Mouse (Mus musculus) midbrain, postnatal 0 days (tissue): ENCODE results near the gene Paqr6. TPM values are rescaled to one million over a fixed set of nuclear protein-coding genes. Genes with fewer than 3 reads are reported as not detected.
A peak's percentile ranks its signal among the peaks of the same experiment; 100 is the strongest.

Experiments used
- ATAC-seq: fragments of 200-750 bp; cut with Nextera tagmentation; 2 replicates; pipeline ENCODE4 v1.8.0; 2017; ENCODE audit warnings: moderate number of reproducible peaks, mild to moderate bottlenecking, moderate TSS enrichment, moderate library complexity; ENCODE audit not compliant: low FRiP score
- DNase-seq: peaks from one replicate; pipeline ENCODE4 v3.0.0-alpha.2; 2015; ENCODE audit warnings: low spot score
- H3K27ac ChIP-seq: fragments of 300-500 bp; sonication (generic); 2 replicates; pipeline ENCODE4 v1.5.1; 2014; ENCODE audit warnings: low read depth, mild to moderate bottlenecking, low read length, mixed read lengths
- H3K27me3 ChIP-seq: fragments of 300-500 bp; sonication (generic); 2 replicates; pipeline ENCODE4 v1.6.1; 2014; ENCODE audit warnings: low read length, control low read depth, mixed read lengths; ENCODE audit not compliant: insufficient read depth
- H3K36me3 ChIP-seq: fragments of 300-500 bp; sonication (generic); 2 replicates; pipeline ENCODE4 v1.6.1; 2014; ENCODE audit warnings: low read length, control low read depth, mixed read lengths; ENCODE audit not compliant: insufficient read depth
- H3K4me1 ChIP-seq: fragments of 300-500 bp; sonication (generic); 2 replicates; pipeline ENCODE4 v1.6.1; 2014; ENCODE audit warnings: mild to moderate bottlenecking, control low read depth, antibody characterized with exemption, low read length, mixed read lengths; ENCODE audit not compliant: insufficient read depth
- H3K4me2 ChIP-seq: fragments of 300-500 bp; sonication (generic); 2 replicates; pipeline ENCODE4 v1.6.1; 2014; ENCODE audit warnings: low read depth, mild to moderate bottlenecking, low read length, mixed read lengths; ENCODE audit not compliant: poor library complexity, severe bottlenecking
- H3K4me3 ChIP-seq: fragments of 300-500 bp; sonication (generic); 2 replicates; pipeline ENCODE4 v1.5.1; 2014; ENCODE audit warnings: low read depth, mild to moderate bottlenecking, low read length, moderate library complexity
- H3K9ac ChIP-seq: fragments of 300-500 bp; sonication (generic); replicated peaks from 2 replicates; pipeline ENCODE4 v1.6.1; 2014; ENCODE audit warnings: mild to moderate bottlenecking, low read length, moderate library complexity, mixed read lengths; ENCODE audit not compliant: poor library complexity, severe bottlenecking
- H3K9me3 ChIP-seq: fragments of 300-500 bp; sonication (generic); 2 replicates; pipeline ENCODE4 v1.6.1; 2016; ENCODE audit warnings: low read length, control low read depth
- CTCF ChIP-seq: IDR thresholded peaks from 2 replicates; pipeline ENCODE4 v1.5.1; 2016; ENCODE audit warnings: antibody characterized with exemption, mild to moderate bottlenecking
- WGBS: fragments of 180-500 bp; shearing (Covaris S2); extraction: QIAGEN DNeasy Blood & Tissue Kit; methylation state at CpG from one replicate; pipeline ENCODE4 v1.1.7; 2014; 5-methylcytosine and 5-hydroxymethylcytosine counted together
- polyA plus RNA-seq: library from polyadenylated mRNA; unstranded; fragments of >200 nt; fragmentation: Nextera tagmentation; extraction: Ambion mirVana; gene quantifications from 2 replicates; pipeline ENCODE4 v1.2.1, GENCODE M21; 2015
- total RNA-seq: library from RNA; depleted of rRNA; stranded (reverse); fragments of >200 nt; gene quantifications from 2 replicates; pipeline ENCODE4 v1.2.3, GENCODE M21; 2014

The Paqr6 gene
- total and polyA plus RNA-seq, 2 experiments from 2014 or later = 6.6 to 13.5 TPM

DNA sequence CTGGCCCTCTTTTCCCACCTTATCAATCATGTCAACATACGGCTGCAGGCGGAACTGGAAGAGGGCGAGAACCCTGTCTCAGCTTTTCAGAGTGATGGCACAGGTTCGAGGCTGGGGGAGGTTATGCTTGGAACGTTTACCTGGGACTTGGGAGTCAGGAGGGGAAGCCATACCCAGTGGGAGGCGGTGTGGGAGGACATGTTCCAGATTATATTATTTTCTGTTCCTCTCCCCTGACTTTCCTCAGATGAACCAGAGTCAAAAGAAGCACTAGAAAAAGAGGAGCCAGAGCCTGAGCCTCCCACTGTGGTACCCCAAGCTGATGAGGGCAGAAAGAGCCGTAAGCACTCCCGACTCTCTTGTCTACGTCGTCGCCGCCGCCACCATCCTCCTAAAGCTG lies 13.7 kb upstream of the Paqr6 start:
- Histone ChIP-seq H3K9ac (no peak overlapping the region), H3K27me3 (no peaks in the 10 kb centered on the region), H3K4me3 (no peak overlapping the region), H3K27ac (no peak overlapping the region), H3K36me3 (peaks cover 93% of the 10 kb centered on the region), H3K9me3 (no peaks in the 10 kb centered on the region), H3K4me2 (no peak overlapping the region), H3K4me1 (no peaks in the 10 kb centered on the region)
- TF ChIP-seq CTCF = no peak
- WGBS = 95% methylated on average over 13 of the region's 13 CpGs
- ATAC-seq (no peak), DNase-seq (no peak)

DNA sequence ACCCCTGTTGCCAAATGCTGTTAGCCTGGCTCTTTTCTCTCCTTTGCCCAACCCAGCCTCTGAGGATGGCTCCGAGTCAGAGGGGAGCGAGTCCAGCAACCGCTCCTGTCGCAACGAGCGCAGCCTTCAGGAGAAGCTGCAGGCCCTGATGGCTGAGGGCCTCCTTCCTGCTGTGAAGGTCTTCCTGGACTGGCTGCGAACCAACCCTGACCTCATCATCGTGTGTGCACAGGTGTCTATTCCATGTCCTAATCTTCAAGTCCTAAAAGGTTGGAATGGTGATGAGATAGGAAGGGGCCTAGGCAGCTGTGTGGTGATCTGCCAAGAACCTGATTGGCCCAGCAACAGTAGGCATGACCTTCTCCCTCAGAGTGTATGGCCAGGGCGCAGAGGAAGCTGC lies 11.5 kb upstream of the Paqr6 start:
- no peak for DNase-seq
- Histone ChIP-seq H3K9ac (no peak overlapping the region), H3K9me3 (no peaks in the 10 kb centered on the region), H3K4me2 (no peak overlapping the region), H3K27ac (no peak overlapping the region), H3K4me1 (no peaks in the 10 kb centered on the region), H3K36me3 (peaks cover 88% of the 10 kb centered on the region), H3K4me3 (no peak overlapping the region), H3K27me3 (no peaks in the 10 kb centered on the region)
- TF ChIP-seq CTCF = no peak
- 93% methylated on average over 9 of the region's 9 CpGs for WGBS
- ATAC-seq = no peak

DNA sequence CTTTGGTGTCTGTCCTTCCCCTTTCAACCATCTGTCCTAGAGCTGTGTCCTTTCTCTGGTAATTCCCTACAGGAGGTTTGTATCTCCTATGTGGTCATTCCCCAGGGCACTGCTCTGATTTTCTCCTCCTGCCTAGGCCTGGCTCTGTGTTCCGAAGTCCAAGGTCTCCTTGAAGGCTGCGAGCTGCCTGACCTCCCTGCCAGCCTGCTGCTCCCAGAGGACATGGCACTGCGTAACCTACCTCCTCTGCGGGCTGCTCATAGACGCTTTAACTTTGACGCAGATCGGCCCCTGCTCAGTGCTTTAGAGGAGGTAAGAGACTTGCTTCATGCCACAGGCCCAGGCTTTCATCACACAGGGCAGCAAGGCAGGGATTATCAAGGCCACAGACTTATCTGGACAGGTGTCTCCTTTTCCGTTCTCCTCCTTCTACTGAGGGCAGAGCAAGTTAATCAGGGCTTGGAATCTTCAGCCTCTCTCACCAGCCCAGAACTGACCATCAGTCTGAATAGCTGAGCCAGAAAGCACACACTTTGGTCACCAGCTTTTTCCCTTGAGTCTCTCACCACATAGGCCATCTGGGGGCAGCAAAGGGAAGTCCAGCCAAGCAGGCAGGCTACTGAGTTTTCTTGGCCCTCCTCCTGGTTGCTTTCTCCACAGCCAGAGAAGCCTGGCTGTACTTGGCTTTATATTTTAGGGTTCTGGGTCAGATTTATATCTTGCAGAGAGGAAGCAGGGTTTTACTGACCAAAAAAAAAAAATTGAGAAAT lies 9.8 kb upstream of the Paqr6 start:
- Histone ChIP-seq H3K4me2 (no peak overlapping the region), H3K9ac (no peak overlapping the region), H3K36me3 (peaks cover 88% of the 10 kb centered on the region), H3K9me3 (no peaks in the 10 kb centered on the region), H3K4me1 (no peaks in the 10 kb centered on the region), H3K27ac (no peak overlapping the region), H3K4me3 (no peak overlapping the region), H3K27me3 (no peaks in the 10 kb centered on the region)
- peak; percentile 42 for TF ChIP-seq CTCF
- 96% methylated on average over 8 of the region's 8 CpGs for WGBS
- ATAC-seq (no peak), DNase-seq (peak; percentile 24)

DNA sequence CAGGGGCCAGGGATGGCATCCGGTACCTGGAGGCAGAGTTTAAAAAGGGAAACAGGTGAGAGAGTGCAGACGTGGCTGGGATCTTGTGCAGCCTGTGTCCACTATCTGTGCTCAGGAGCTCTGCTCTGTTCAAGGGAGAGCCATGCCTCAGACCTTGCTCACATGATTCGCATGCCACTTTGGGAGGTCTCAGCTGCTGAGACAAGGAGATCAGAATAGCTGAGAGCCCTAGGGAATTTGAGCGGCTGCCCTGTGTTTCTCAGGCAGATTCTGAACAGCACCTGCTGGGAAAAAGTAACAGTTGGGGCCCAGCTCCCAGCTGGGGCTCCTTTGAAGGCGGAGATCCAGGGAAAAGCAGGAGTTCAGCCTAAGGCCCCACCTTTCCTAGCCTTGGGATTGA lies 4.8 kb upstream of the Paqr6 start:
- Histone ChIP-seq H3K27ac (no peak overlapping the region), H3K4me2 (no peak overlapping the region), H3K27me3 (no peaks in the 10 kb centered on the region), H3K36me3 (peaks cover 73% of the 10 kb centered on the region), H3K9ac (no peak overlapping the region), H3K9me3 (no peaks in the 10 kb centered on the region), H3K4me1 (no peaks in the 10 kb centered on the region), H3K4me3 (no peak overlapping the region)
- no peak for TF ChIP-seq CTCF
- DNase-seq (no peak), ATAC-seq (no peak)
- 65% methylated on average over 5 of the region's 5 CpGs for WGBS

DNA sequence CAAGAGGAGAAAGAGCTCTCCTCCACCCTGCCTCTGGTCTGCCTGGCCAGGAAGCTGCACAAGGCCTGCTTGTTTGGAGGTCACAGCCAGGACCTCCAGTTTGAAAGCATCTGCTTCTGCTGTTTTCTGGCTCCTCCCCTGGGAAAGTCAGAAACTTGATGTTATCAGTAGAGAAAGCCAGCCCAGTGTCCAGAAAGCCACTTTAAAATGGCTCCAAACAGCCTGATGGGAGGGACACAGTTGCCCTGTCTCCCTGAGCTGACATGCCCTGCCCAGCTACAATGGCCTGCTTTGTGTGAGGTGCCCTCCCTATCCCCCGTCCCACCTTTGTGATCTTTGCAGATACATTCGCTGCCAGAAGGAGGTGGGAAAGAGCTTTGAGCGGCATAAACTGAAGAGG lies 4.4 kb upstream of the Paqr6 start:
- no peak for ATAC-seq
- no peaks in the 10 kb centered on the region for H3K27me3 ChIP-seq
- no peaks in the 10 kb centered on the region for H3K9me3 ChIP-seq
- H3K4me1 ChIP-seq = no peaks in the 10 kb centered on the region
- TF ChIP-seq CTCF = no peak
- H3K4me2 ChIP-seq = no peak overlapping the region
- DNase-seq = no peak
- no peak overlapping the region for H3K4me3 ChIP-seq
- no peak overlapping the region for H3K9ac ChIP-seq
- WGBS = 79% methylated on average over 3 of the region's 3 CpGs
- no peak overlapping the region for H3K27ac ChIP-seq
- H3K36me3 ChIP-seq = peaks cover 69% of the 10 kb centered on the region

DNA sequence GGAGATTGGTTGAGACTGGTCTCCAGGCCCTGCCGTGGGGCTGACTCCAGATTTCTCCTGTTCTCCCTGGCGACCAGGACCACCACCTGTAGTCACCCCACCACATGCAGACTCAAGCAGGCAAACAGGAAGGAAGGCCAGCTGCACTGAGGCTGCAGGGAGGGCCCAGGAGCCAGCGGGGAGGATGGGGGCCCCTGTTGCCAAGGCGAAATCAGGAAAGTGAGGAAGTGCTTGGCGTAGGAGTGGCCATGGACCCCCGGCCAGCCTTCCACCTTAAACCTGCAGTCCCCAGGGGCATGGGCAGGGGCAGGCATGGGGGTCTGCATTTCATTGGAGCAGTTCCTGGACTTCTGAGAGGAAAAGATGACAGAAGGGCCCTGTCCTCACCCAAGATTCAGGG lies 3.3 kb upstream of the Paqr6 start:
- no peak overlapping the region for H3K27ac ChIP-seq
- no peak overlapping the region for H3K4me2 ChIP-seq
- no peak for TF ChIP-seq CTCF
- H3K36me3 ChIP-seq = peaks cover 58% of the 10 kb centered on the region
- DNase-seq = no peak
- no peak overlapping the region for H3K9ac ChIP-seq
- no peak overlapping the region for H3K4me3 ChIP-seq
- no peaks in the 10 kb centered on the region for H3K27me3 ChIP-seq
- ATAC-seq = no peak
- no peaks in the 10 kb centered on the region for H3K4me1 ChIP-seq
- WGBS = 81% methylated on average over 6 of the region's 6 CpGs
- H3K9me3 ChIP-seq = no peaks in the 10 kb centered on the region
